17 mouse cellular contexts compared by ENCODE assay signal in the genomic region with DNA sequence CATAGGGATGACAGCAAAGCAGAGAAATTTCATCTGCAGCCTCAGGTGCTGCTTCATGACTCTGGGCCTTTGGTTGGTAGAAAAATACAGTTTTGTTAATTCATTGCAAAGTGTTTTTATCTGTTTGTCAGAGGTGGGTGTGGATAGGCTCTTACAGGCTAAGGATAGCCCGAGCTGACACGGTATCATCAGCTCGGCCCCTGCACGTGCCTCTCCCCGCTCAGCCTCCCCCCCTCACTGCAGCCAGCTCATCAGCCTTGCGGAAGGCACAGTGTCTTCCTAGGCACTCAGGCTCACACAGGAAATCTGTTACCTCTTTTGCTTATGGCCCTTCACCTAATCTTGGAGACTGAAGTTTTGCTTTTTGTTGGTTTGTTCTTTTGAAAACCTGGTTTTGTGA. TPM values are rescaled to one million over a fixed set of nuclear protein-coding genes. Genes with fewer than 3 reads are reported as not detected.
"Had no signal": no experiment of that assay in that cellular context is flagged by ENCODE, and none has a peak within 500 bp of the region (broad histone marks: within the 10 kb centered on the region; RNA-seq: fewer than 3 reads in every experiment).

No protein-coding gene starts in this region.

- H3K27me3 ChIP-seq: limb, embryonic 15.5 days; lung, embryonic 15.5 days; midbrain, embryonic 13.5 days; neural tube, embryonic 15.5 days had no signal

- ATAC-seq: midbrain, embryonic 13.5 days had no signal

- H3K4me1 ChIP-seq: limb, embryonic 15.5 days; lung, embryonic 15.5 days; midbrain, embryonic 13.5 days; neural tube, embryonic 15.5 days had no signal

- H3K4me2 ChIP-seq: limb, embryonic 15.5 days; lung, embryonic 15.5 days; midbrain, embryonic 13.5 days; neural tube, embryonic 15.5 days had no signal

- H3K36me3 ChIP-seq: limb, embryonic 15.5 days; lung, embryonic 15.5 days; midbrain, embryonic 13.5 days; neural tube, embryonic 15.5 days had no signal

- H3K4me3 ChIP-seq: layer of hippocampus, adult 2 months; left cerebral cortex, adult 2 months; limb, embryonic 15.5 days; lung, embryonic 15.5 days; midbrain, embryonic 13.5 days; myocyte; neural tube, embryonic 15.5 days had no signal

- H3K27ac ChIP-seq: kidney, postnatal 0 days; layer of hippocampus, adult 2 months; left cerebral cortex, adult 2 months; limb, embryonic 15.5 days; lung, embryonic 15.5 days; macrophage; midbrain, embryonic 13.5 days; neural tube, embryonic 15.5 days had no signal

- H3K9ac ChIP-seq: limb, embryonic 15.5 days; lung, embryonic 15.5 days; midbrain, embryonic 13.5 days; neural tube, embryonic 15.5 days had no signal

- DNase-seq: kidney, adult 11 months; kidney, adult 9 months; kidney, postnatal 4 days; lung, postnatal 14 days; thymus, adult 18-20 months; thymus, postnatal 14 days had no signal

- H3K9me3 ChIP-seq: limb, embryonic 15.5 days; lung, embryonic 15.5 days; midbrain, embryonic 13.5 days; neural tube, embryonic 15.5 days had no signal

RNA-seq across cellular contexts. Expression of a gene that starts 17.8 kb away (rescaled TPM):
- polyA plus RNA-seq: macrophage had no signal

RNA-seq across cellular contexts. Expression of a gene that starts 44.1 kb away (rescaled TPM):
- total RNA-seq: layer of hippocampus, adult 2 months; left cerebral cortex, adult 2 months; left cerebral cortex, postnatal 25 days had no signal
- polyA plus RNA-seq: intestine, embryonic 14.5 days; kidney, postnatal 0 days; macrophage; midbrain, embryonic 13.5 days; myocyte; neural tube, embryonic 15.5 days had no signal
